Mouse (Mus musculus) mature B cell (primary cell): Measurements from ENCODE around the gene Olfr1271.
"Not testable (repeated sequence)": the region's sequence is repeated elsewhere in the genome, so short reads cannot be mapped to it uniquely, and the experiment has no call there.

Experiments used
- in situ Hi-C: fragments of 300-500 bp; cut with MboI; formaldehyde crosslinking; loops from 2 replicates; pipeline ENCODE4 v1.14.3; 2019

The Olfr1271 gene

GRCm38 (mm10) chr2:90270932-90271331 lies at the start of gene Olfr1271:
Gene Olfr1271 (minus strand): TSS chr2:90271032.
- in situ Hi-C loops = no loop called here

- in situ Hi-C loops = no loop called here
Measured at GRCm38 (mm10) chr2:90292741-90293140, 21.9 kb upstream of the Olfr1271 start, which contains the start of gene Olfr1272. Gene Olfr1272 (minus strand): TSS chr2:90292841.

GRCm38 (mm10) chr2:90257492-90257891 lies 13.3 kb downstream of the Olfr1271 start, which contains the start of gene Olfr142:
Gene Olfr142 (minus strand): TSS chr2:90257592.
- in situ Hi-C loops = no loop called here

GRCm38 (mm10) chr2:90224393-90224792 lies 46.4 kb downstream of the Olfr1271 start, which contains the start of gene Olfr1506:
Gene Olfr1506 (minus strand): TSS chr2:90224493.
- in situ Hi-C loops = not testable (repeated sequence)
